Comparison of ENCODE assay signal across 18 mouse cellular contexts in the genomic region with DNA sequence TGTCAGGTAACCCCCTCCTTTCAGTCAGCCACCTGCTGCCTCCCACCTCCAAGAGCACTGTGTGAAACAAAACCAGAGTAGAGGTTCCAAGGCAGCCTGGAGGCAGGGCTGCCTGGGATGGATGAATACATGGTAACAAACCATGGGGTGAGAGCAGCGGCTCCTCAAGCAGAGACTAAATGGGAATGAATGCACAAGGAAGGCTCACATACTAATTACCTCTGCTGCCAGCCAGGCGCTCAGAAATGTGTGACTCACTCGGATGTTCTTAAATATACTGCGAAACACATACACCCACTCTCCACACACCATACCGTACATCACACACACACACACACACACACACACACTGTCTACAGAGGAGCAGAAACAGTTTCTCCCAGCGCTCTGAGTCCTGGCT. TPM values are rescaled to one million over a fixed set of nuclear protein-coding genes. Genes with fewer than 3 reads are reported as not detected.
DNase-seq lines count a peak whose midpoint lies in the region; ATAC-seq lines count a peak whose summit lies in the region.
"Had no signal": no experiment of that assay in that cellular context is flagged by ENCODE, and none has a peak within 500 bp of the region (broad histone marks: within the 10 kb centered on the region; RNA-seq: fewer than 3 reads in every experiment).

No protein-coding gene starts in this region.

- intact Hi-C loops in left cerebral cortex, postnatal 14 days (cut with DNase I), result loop anchor here (5.0 to 10.0 kb wide), 3 partner anchors 93 to 395 kb away; partner anchors contain the start of genes Iqck, Knop1 and Tmc5

- H3K36me3 ChIP-seq in neural tube, embryonic 12.5 days, result no peaks in the 10 kb centered on the region
- no peaks in the 10 kb centered on the region for H3K36me3 ChIP-seq in neural tube, embryonic 15.5 days
- H3K36me3 ChIP-seq: embryonic facial prominence, embryonic 15.5 days; hindbrain, embryonic 15.5 days had no signal

- ATAC-seq in neural tube, embryonic 12.5 days (ENCODE audit: low FRiP score, low read depth), result no peak
- no peak for ATAC-seq in neural tube, embryonic 15.5 days (ENCODE audit: low FRiP score)

- peaks cover 52% of the 10 kb centered on the region for H3K4me1 ChIP-seq in neural tube, embryonic 12.5 days
- peaks cover 66% of the 10 kb centered on the region for H3K4me1 ChIP-seq in neural tube, embryonic 15.5 days

- WGBS in neural tube, embryonic 12.5 days, result 67% methylated on average over 6 of the region's 6 CpGs
- WGBS in neural tube, embryonic 15.5 days, result 53% methylated on average over 6 of the region's 6 CpGs

- H3K27me3 ChIP-seq in neural tube, embryonic 12.5 days (replicated peaks), result no peaks in the 10 kb centered on the region
- no peaks in the 10 kb centered on the region for H3K27me3 ChIP-seq in neural tube, embryonic 15.5 days (replicated peaks)
- H3K27me3 ChIP-seq: embryonic facial prominence, embryonic 15.5 days; hindbrain, embryonic 15.5 days had no signal

- peak overlapping the region; percentile 13; the same call in 1 of the 2 replicates for H3K9ac ChIP-seq in neural tube, embryonic 12.5 days
- H3K9ac ChIP-seq in neural tube, embryonic 15.5 days (replicated peaks), result no peak overlapping the region
- H3K9ac ChIP-seq: embryonic facial prominence, embryonic 15.5 days; hindbrain, embryonic 15.5 days; liver, embryonic 14.5 days had no signal

- no peak overlapping the region for H3K4me3 ChIP-seq in neural tube, embryonic 12.5 days
- H3K4me3 ChIP-seq in neural tube, embryonic 15.5 days (replicated peaks), result no peak overlapping the region
- H3K4me3 ChIP-seq: embryonic facial prominence, embryonic 15.5 days; heart, adult 2 months; hindbrain, embryonic 15.5 days had no signal

- 0 out of 2 replicates have a peak overlapping the region, but pooled peaks have one; percentile 80 for H3K4me2 ChIP-seq in neural tube, embryonic 12.5 days (replicated peaks)
- no peak overlapping the region for H3K4me2 ChIP-seq in neural tube, embryonic 15.5 days
- H3K4me2 ChIP-seq: embryonic facial prominence, embryonic 15.5 days; hindbrain, embryonic 15.5 days had no signal

- DNase-seq in cerebellum, adult 9-10 months, result peak; percentile 11
- no peak for DNase-seq in cerebellum, adult 8-10 months
- peak; percentile 78 to 95 for DNase-seq in left cerebral cortex, postnatal 14 days (ENCODE audit: low spot score in 2 of 2)
- no peak for DNase-seq in lung, postnatal 10 days
- no peak for DNase-seq in lung, postnatal 14 days
- no peak for DNase-seq in ovary, postnatal 10 days (ENCODE audit: low spot score)
- DNase-seq: adrenal gland, postnatal 14 days; cerebellum, adult 9-11 months; heart, adult 2 months; kidney, postnatal 36 days; spleen, adult 18-20 months; thymus, adult 2 months had no signal

- no peaks in the 10 kb centered on the region for H3K9me3 ChIP-seq in neural tube, embryonic 12.5 days
- no peaks in the 10 kb centered on the region for H3K9me3 ChIP-seq in neural tube, embryonic 15.5 days (replicated peaks)
- H3K9me3 ChIP-seq: embryonic facial prominence, embryonic 15.5 days; hindbrain, embryonic 15.5 days had no signal

- H3K27ac ChIP-seq in neural tube, embryonic 12.5 days, result no peak overlapping the region; the same call in 1 of the 2 replicates
- no peak overlapping the region; the same call in 1 of the 2 replicates for H3K27ac ChIP-seq in neural tube, embryonic 15.5 days (replicated peaks)
- H3K27ac ChIP-seq: embryonic facial prominence, embryonic 15.5 days; heart, adult 2 months; hindbrain, embryonic 15.5 days; liver, embryonic 14.5 days had no signal

RNA-seq across cellular contexts. Expression of gene Gprc5b, which starts 4.7 kb away (rescaled TPM):
- 10.3 and 14.4 TPM in 2 replicates for polyA plus RNA-seq in neural tube, embryonic 12.5 days (2016; fragmentation: Nextera tagmentation; extraction: Ambion mirVana)
- polyA plus RNA-seq in neural tube, embryonic 15.5 days (2015; fragmentation: Nextera tagmentation; extraction: Ambion mirVana), result 5.2 and 6.6 TPM in 2 replicates
- total RNA-seq in left cerebral cortex, postnatal 14 days (2021), result 10 to 100 TPM; 59.1 to 70.6 TPM
- total RNA-seq: MEL had no signal

Comparison
In these comparisons a context has a peak if more than half of its experiments do, and no peak if none do; other contexts are left out.
1. DNase-seq: peak in cerebellum, adult 9-10 months (single experiment) and left cerebral cortex, postnatal 14 days (2 of 2); none in cerebellum, adult 8-10 months (single experiment), lung, postnatal 10 days (single experiment), lung, postnatal 14 days (single experiment) and ovary, postnatal 10 days (single experiment).